Mouse (Mus musculus): ENCODE data around the gene Cyp2j13.

GRCm38 (mm10) chr4:96091869-96092268, 14.5 kb upstream of the Cyp2j13 start:
- no peak for TF ChIP-seq POLR2A (IDR thresholded peaks at IDR 0.05; ENCODE audit: borderline replicate concordance, control insufficient read depth, low read depth, low read length)
- TF ChIP-seq CTCF (IDR thresholded peaks at IDR 0.05; ENCODE audit: control insufficient read depth, insufficient read depth, low read length) = no peak

Data from bone marrow, adult 2 months (tissue).